Mouse (Mus musculus): ENCODE results near the gene Dek. TPM values are rescaled to one million over a fixed set of nuclear protein-coding genes. Genes with fewer than 3 reads are reported as not detected.
A peak's percentile ranks its signal among the peaks of the same experiment; 100 is the strongest.

Dek gene
- polyA plus RNA-seq, 1 experiment from 2014 or later, result 143 TPM

- no peak overlapping the region for H3K4me3 ChIP-seq (replicated peaks; ENCODE audit: low read length)
- H3K4me2 ChIP-seq (ENCODE audit: low read length), result no peak overlapping the region
- no peaks in the 10 kb centered on the region for H3K27me3 ChIP-seq (replicated peaks; ENCODE audit: control insufficient read depth, insufficient read depth, low read length)
- no peak for ATAC-seq
- WGBS, result 95% methylated on average over 6 of the region's 6 CpGs
- H3K36me3 ChIP-seq (ENCODE audit: control insufficient read depth, insufficient read depth), result no peaks in the 10 kb centered on the region
- no peaks in the 10 kb centered on the region for H3K9me3 ChIP-seq (ENCODE audit: control insufficient read depth, low read length)
- H3K9ac ChIP-seq (replicated peaks; ENCODE audit: low read depth, low read length), result no peak overlapping the region
- no peaks in the 10 kb centered on the region for H3K4me1 ChIP-seq (replicated peaks; ENCODE audit: control insufficient read depth, insufficient read depth, low read length)
- no peak overlapping the region for H3K27ac ChIP-seq (ENCODE audit: low read length)
Observed at GRCm38 (mm10) chr13:47142764-47143163, 36.8 kb upstream of the Dek start.

GRCm38 (mm10) chr13:47135741-47136140, 29.7 kb upstream of the Dek start:
- no peak overlapping the region for H3K9ac ChIP-seq (replicated peaks; ENCODE audit: low read depth, low read length)
- H3K4me1 ChIP-seq (replicated peaks; ENCODE audit: control insufficient read depth, insufficient read depth, low read length), result no peaks in the 10 kb centered on the region
- H3K9me3 ChIP-seq (ENCODE audit: control insufficient read depth, low read length), result no peaks in the 10 kb centered on the region
- WGBS, result 91% methylated on average over 7 of the region's 7 CpGs
- no peak for ATAC-seq
- H3K4me2 ChIP-seq (ENCODE audit: low read length), result no peak overlapping the region
- no peaks in the 10 kb centered on the region for H3K36me3 ChIP-seq (ENCODE audit: control insufficient read depth, insufficient read depth)
- no peak overlapping the region for H3K4me3 ChIP-seq (replicated peaks; ENCODE audit: low read length)
- H3K27me3 ChIP-seq (replicated peaks; ENCODE audit: control insufficient read depth, insufficient read depth, low read length), result no peaks in the 10 kb centered on the region
- H3K27ac ChIP-seq (ENCODE audit: low read length), result no peak overlapping the region

- Histone ChIP-seq H3K9ac (replicated peaks; ENCODE audit: low read depth, low read length) (no peak overlapping the region), H3K4me2 (ENCODE audit: low read length) (no peak overlapping the region), H3K27ac (ENCODE audit: low read length) (no peak overlapping the region), H3K36me3 (ENCODE audit: control insufficient read depth, insufficient read depth) (no peaks in the 10 kb centered on the region), H3K4me3 (replicated peaks; ENCODE audit: low read length) (no peak overlapping the region), H3K4me1 (replicated peaks; ENCODE audit: control insufficient read depth, insufficient read depth, low read length) (no peaks in the 10 kb centered on the region), H3K9me3 (ENCODE audit: control insufficient read depth, low read length) (no peaks in the 10 kb centered on the region), H3K27me3 (replicated peaks; ENCODE audit: control insufficient read depth, insufficient read depth, low read length) (no peaks in the 10 kb centered on the region)
- 93% methylated on average over 7 of the region's 7 CpGs for WGBS
- no peak for ATAC-seq
Observed at GRCm38 (mm10) chr13:47134836-47135235, 28.8 kb upstream of the Dek start.

- Histone ChIP-seq H3K36me3 (ENCODE audit: control insufficient read depth, insufficient read depth) (no peaks in the 10 kb centered on the region), H3K9me3 (ENCODE audit: control insufficient read depth, low read length) (no peaks in the 10 kb centered on the region), H3K9ac (replicated peaks; ENCODE audit: low read depth, low read length) (no peak overlapping the region), H3K4me3 (replicated peaks; ENCODE audit: low read length) (no peak overlapping the region), H3K4me1 (replicated peaks; ENCODE audit: control insufficient read depth, insufficient read depth, low read length) (no peaks in the 10 kb centered on the region), H3K27ac (ENCODE audit: low read length) (no peak overlapping the region), H3K27me3 (replicated peaks; ENCODE audit: control insufficient read depth, insufficient read depth, low read length) (no peaks in the 10 kb centered on the region), H3K4me2 (ENCODE audit: low read length) (no peak overlapping the region)
- 88% methylated on average over 8 of the region's 8 CpGs for WGBS
- no peak for ATAC-seq
Observed at GRCm38 (mm10) chr13:47133058-47133457, 27.1 kb upstream of the Dek start.

GRCm38 (mm10) chr13:47129090-47129489, 23.1 kb upstream of the Dek start:
- Histone ChIP-seq H3K9ac (replicated peaks; ENCODE audit: low read depth, low read length) (no peak overlapping the region), H3K4me2 (ENCODE audit: low read length) (no peak overlapping the region), H3K27ac (ENCODE audit: low read length) (no peak overlapping the region), H3K9me3 (ENCODE audit: control insufficient read depth, low read length) (no peaks in the 10 kb centered on the region), H3K4me1 (replicated peaks; ENCODE audit: control insufficient read depth, insufficient read depth, low read length) (no peaks in the 10 kb centered on the region), H3K4me3 (replicated peaks; ENCODE audit: low read length) (no peak overlapping the region), H3K36me3 (ENCODE audit: control insufficient read depth, insufficient read depth) (no peaks in the 10 kb centered on the region), H3K27me3 (replicated peaks; ENCODE audit: control insufficient read depth, insufficient read depth, low read length) (no peaks in the 10 kb centered on the region)
- WGBS, result 73% methylated on average over 4 of the region's 4 CpGs
- ATAC-seq, result no peak

- H3K36me3 ChIP-seq (ENCODE audit: control insufficient read depth, insufficient read depth), result no peaks in the 10 kb centered on the region
- ATAC-seq, result no peak
- H3K4me3 ChIP-seq (replicated peaks; ENCODE audit: low read length), result no peak overlapping the region
- peaks cover 2% of the 10 kb centered on the region; the same call in 1 of the 2 replicates for H3K27me3 ChIP-seq (replicated peaks; ENCODE audit: control insufficient read depth, insufficient read depth, low read length)
- H3K9ac ChIP-seq (replicated peaks; ENCODE audit: low read depth, low read length), result no peak overlapping the region
- H3K9me3 ChIP-seq (ENCODE audit: control insufficient read depth, low read length), result no peaks in the 10 kb centered on the region
- no peak overlapping the region for H3K27ac ChIP-seq (ENCODE audit: low read length)
- H3K4me2 ChIP-seq (ENCODE audit: low read length), result no peak overlapping the region
- peaks cover 6% of the 10 kb centered on the region for H3K4me1 ChIP-seq (replicated peaks; ENCODE audit: control insufficient read depth, insufficient read depth, low read length)
- WGBS, result 70% methylated on average over 5 of the region's 5 CpGs
Observed at GRCm38 (mm10) chr13:47125595-47125994, 19.6 kb upstream of the Dek start.

- 84% methylated on average over 6 of the region's 6 CpGs for WGBS
- H3K4me3 ChIP-seq (replicated peaks; ENCODE audit: low read length), result no peak overlapping the region
- peaks cover 6% of the 10 kb centered on the region for H3K4me1 ChIP-seq (replicated peaks; ENCODE audit: control insufficient read depth, insufficient read depth, low read length)
- peaks cover 2% of the 10 kb centered on the region; the same call in 1 of the 2 replicates for H3K27me3 ChIP-seq (replicated peaks; ENCODE audit: control insufficient read depth, insufficient read depth, low read length)
- H3K4me2 ChIP-seq (ENCODE audit: low read length), result no peak overlapping the region
- H3K9ac ChIP-seq (replicated peaks; ENCODE audit: low read depth, low read length), result no peak overlapping the region
- ATAC-seq, result no peak
- no peak overlapping the region for H3K27ac ChIP-seq (ENCODE audit: low read length)
- no peaks in the 10 kb centered on the region for H3K9me3 ChIP-seq (ENCODE audit: control insufficient read depth, low read length)
- H3K36me3 ChIP-seq (ENCODE audit: control insufficient read depth, insufficient read depth), result no peaks in the 10 kb centered on the region
Observed at GRCm38 (mm10) chr13:47124986-47125385, 19.0 kb upstream of the Dek start.

- H3K27me3 ChIP-seq (replicated peaks; ENCODE audit: control insufficient read depth, insufficient read depth, low read length), result peaks cover 2% of the 10 kb centered on the region; the same call in 1 of the 2 replicates
- WGBS, result 46% methylated on average over 3 of the region's 3 CpGs
- ATAC-seq, result no peak
- no peaks in the 10 kb centered on the region for H3K36me3 ChIP-seq (ENCODE audit: control insufficient read depth, insufficient read depth)
- no peak overlapping the region for H3K9ac ChIP-seq (replicated peaks; ENCODE audit: low read depth, low read length)
- no peak overlapping the region for H3K4me2 ChIP-seq (ENCODE audit: low read length)
- no peak overlapping the region for H3K4me3 ChIP-seq (replicated peaks; ENCODE audit: low read length)
- no peaks in the 10 kb centered on the region for H3K9me3 ChIP-seq (ENCODE audit: control insufficient read depth, low read length)
- peaks cover 6% of the 10 kb centered on the region for H3K4me1 ChIP-seq (replicated peaks; ENCODE audit: control insufficient read depth, insufficient read depth, low read length)
- no peak overlapping the region for H3K27ac ChIP-seq (ENCODE audit: low read length)
Observed at GRCm38 (mm10) chr13:47124449-47124848, 18.4 kb upstream of the Dek start.

- ATAC-seq, result 0 out of 2 replicates have a peak, but pooled peaks have one; percentile 52
- peak within 1 kb of the TSS; percentile 53 for H3K4me3 ChIP-seq (replicated peaks; ENCODE audit: low read length)
- H3K9me3 ChIP-seq (ENCODE audit: control insufficient read depth, low read length), result no peaks in the 10 kb centered on the region
- H3K4me1 ChIP-seq (replicated peaks; ENCODE audit: control insufficient read depth, insufficient read depth, low read length), result peaks cover 6% of the 10 kb centered on the region
- WGBS, result 2% methylated on average over 54 of the region's 55 CpGs
- H3K4me2 ChIP-seq (ENCODE audit: low read length), result peak within 1 kb of the TSS; percentile 92
- no peak within 1 kb of the TSS for H3K27ac ChIP-seq (ENCODE audit: low read length)
- H3K27me3 ChIP-seq (replicated peaks; ENCODE audit: control insufficient read depth, insufficient read depth, low read length), result peaks cover 2% of the 10 kb centered on the region; the same call in 1 of the 2 replicates
- H3K9ac ChIP-seq (replicated peaks; ENCODE audit: low read depth, low read length), result peak within 1 kb of the TSS; percentile 54
- H3K36me3 ChIP-seq (ENCODE audit: control insufficient read depth, insufficient read depth), result no peaks in the 10 kb centered on the region
Observed at GRCm38 (mm10) chr13:47122537-47123430, 16.8 kb upstream of the Dek start, which contains the start of gene Rnf144b. Gene Rnf144b, plus strand, starts transcription at chr13:47122656.

Measured in forebrain, embryonic 16.5 days (tissue).